Mouse (Mus musculus) hindbrain, embryonic 11.5 days (tissue): ENCODE results near the gene Ahcyl1. TPM values are rescaled to one million over a fixed set of nuclear protein-coding genes. Genes with fewer than 3 reads are reported as not detected.
"Not testable (repeated sequence)": the region's sequence is repeated elsewhere in the genome, so short reads cannot be mapped to it uniquely, and the experiment has no call there.

Experiments used
- ATAC-seq: fragments of 200-750 bp; cut with Nextera tagmentation; 2 replicates; pipeline ENCODE4 v1.8.0; 2017; ENCODE audit warnings: mild to moderate bottlenecking, moderate TSS enrichment, moderate library complexity; ENCODE audit not compliant: low FRiP score
- DNase-seq: peaks from one replicate; pipeline ENCODE4 v3.0.0-alpha.2; 2015; ENCODE audit warnings: low spot score
- H3K27ac ChIP-seq: fragments of 300-500 bp; sonication (generic); 2 replicates; pipeline ENCODE4 v1.5.1; 2014; ENCODE audit warnings: mild to moderate bottlenecking, low read depth, low read length
- H3K27me3 ChIP-seq: fragments of 300-500 bp; sonication (generic); 2 replicates; pipeline ENCODE4 v1.6.1; 2014; ENCODE audit warnings: mild to moderate bottlenecking, low read length, moderate library complexity, mixed read lengths; ENCODE audit not compliant: control insufficient read depth, insufficient read depth
- H3K36me3 ChIP-seq: fragments of 300-500 bp; sonication (generic); 2 replicates; pipeline ENCODE4 v1.6.1; 2014; ENCODE audit warnings: mild to moderate bottlenecking, low read length, moderate library complexity, mixed read lengths; ENCODE audit not compliant: control insufficient read depth, insufficient read depth
- H3K4me1 ChIP-seq: fragments of 300-500 bp; sonication (generic); replicated peaks from 2 replicates; pipeline ENCODE4 v1.6.1; 2014; ENCODE audit warnings: low read length, mixed read lengths; ENCODE audit not compliant: control insufficient read depth, insufficient read depth
- H3K4me2 ChIP-seq: fragments of 300-500 bp; sonication (generic); replicated peaks from 2 replicates; pipeline ENCODE4 v1.6.1; 2014; ENCODE audit warnings: mild to moderate bottlenecking, low read depth, low read length
- H3K4me3 ChIP-seq: fragments of 300-500 bp; sonication (generic); 2 replicates; pipeline ENCODE4 v1.5.1; 2014; ENCODE audit warnings: low read depth, low read length
- H3K9ac ChIP-seq: fragments of 300-500 bp; sonication (generic); 2 replicates; pipeline ENCODE4 v1.6.1; 2014; ENCODE audit warnings: low read depth, low read length
- H3K9me3 ChIP-seq: fragments of 300-500 bp; sonication (generic); 2 replicates; pipeline ENCODE4 v1.6.1; 2016; ENCODE audit warnings: low read length; ENCODE audit not compliant: control insufficient read depth
- WGBS: fragments of 180-500 bp; shearing (Covaris S2); extraction: QIAGEN DNeasy Blood & Tissue Kit; methylation state at CpG from one replicate; pipeline ENCODE4 v1.1.7; 2014; 5-methylcytosine and 5-hydroxymethylcytosine counted together
- polyA plus RNA-seq: library from polyadenylated mRNA; unstranded; fragments of >200 nt; fragmentation: Nextera tagmentation; extraction: Ambion mirVana; gene quantifications from 2 replicates; pipeline ENCODE4 v1.2.1, GENCODE M21; 2014

Ahcyl1 gene
- polyA plus RNA-seq, 1 experiment from 2014 or later, result 117 TPM

GRCm38 (mm10) chr3:107655491-107655890 lies 40.9 kb downstream of the Ahcyl1 start:
- no peaks in the 10 kb centered on the region for H3K36me3 ChIP-seq
- H3K9me3 ChIP-seq, result no peaks in the 10 kb centered on the region
- no peak overlapping the region for H3K27ac ChIP-seq
- H3K4me2 ChIP-seq, result no peak overlapping the region
- DNase-seq (no peak), ATAC-seq (no peak)
- no peak overlapping the region for H3K9ac ChIP-seq
- no peak overlapping the region for H3K4me3 ChIP-seq
- H3K4me1 ChIP-seq, result no peaks in the 10 kb centered on the region
- H3K27me3 ChIP-seq, result no peaks in the 10 kb centered on the region
- WGBS, result 80% methylated on average over 3 of the region's 3 CpGs

DNA sequence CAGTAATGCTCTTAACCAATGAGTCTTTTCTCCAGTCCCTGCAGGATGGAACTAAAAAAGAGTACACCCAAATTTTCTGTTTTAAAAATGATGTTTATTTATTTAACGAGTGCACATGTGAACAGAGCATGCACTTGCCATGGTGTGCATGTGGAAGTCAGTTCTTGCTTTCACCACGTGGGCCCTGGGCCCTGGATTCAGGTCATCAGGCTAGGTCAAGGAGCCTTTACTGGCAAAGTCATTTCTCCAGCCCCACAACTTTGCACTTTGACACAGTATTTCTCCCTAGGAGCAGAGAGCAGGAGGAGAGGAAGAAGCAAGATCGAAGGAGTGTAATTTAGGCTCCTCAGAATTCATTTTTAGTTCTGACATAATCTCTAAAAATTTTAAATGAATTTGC lies 41.5 kb downstream of the Ahcyl1 start:
- 87% methylated on average over 3 of the region's 3 CpGs for WGBS
- no peak overlapping the region for H3K27ac ChIP-seq
- H3K27me3 ChIP-seq, result no peaks in the 10 kb centered on the region
- no peaks in the 10 kb centered on the region for H3K4me1 ChIP-seq
- DNase-seq (no peak), ATAC-seq (no peak)
- no peak overlapping the region for H3K4me2 ChIP-seq
- no peaks in the 10 kb centered on the region for H3K36me3 ChIP-seq
- H3K9me3 ChIP-seq, result no peaks in the 10 kb centered on the region
- no peak overlapping the region for H3K4me3 ChIP-seq
- no peak overlapping the region for H3K9ac ChIP-seq

DNA sequence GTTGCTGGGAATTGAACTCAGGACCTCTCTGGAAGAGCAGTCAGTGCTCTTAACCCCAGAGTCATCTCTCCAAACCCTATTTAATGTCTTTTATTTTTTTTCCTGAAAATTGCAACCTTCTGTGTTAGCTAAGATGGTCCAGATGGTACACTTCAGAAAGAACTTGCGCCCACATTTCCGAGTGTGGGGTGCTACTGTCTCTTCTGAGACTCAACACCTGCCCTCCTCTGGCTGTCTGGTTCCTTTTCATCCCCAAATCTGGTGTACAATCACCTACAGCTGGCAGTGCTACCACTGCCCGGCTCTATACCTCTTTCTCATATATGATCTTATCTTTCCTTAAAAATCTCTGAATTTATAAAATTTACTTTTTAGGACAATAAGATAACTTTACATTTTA lies 43.4 kb downstream of the Ahcyl1 start:
- no peak overlapping the region for H3K4me3 ChIP-seq
- no peaks in the 10 kb centered on the region for H3K36me3 ChIP-seq
- no peaks in the 10 kb centered on the region for H3K27me3 ChIP-seq
- no peak overlapping the region for H3K9ac ChIP-seq
- H3K4me2 ChIP-seq, result no peak overlapping the region
- no peaks in the 10 kb centered on the region for H3K4me1 ChIP-seq
- ATAC-seq (no peak), DNase-seq (no peak)
- no peak overlapping the region for H3K27ac ChIP-seq
- no peaks in the 10 kb centered on the region for H3K9me3 ChIP-seq
- WGBS, result 96% methylated on average over 3 of the region's 3 CpGs

- H3K9me3 ChIP-seq, ATAC-seq, H3K9ac ChIP-seq, H3K4me2 ChIP-seq, H3K36me3 ChIP-seq, DNase-seq, H3K4me3 ChIP-seq, H3K27me3 ChIP-seq, H3K27ac ChIP-seq, H3K4me1 ChIP-seq: not testable (repeated sequence)
- WGBS, result 85% methylated on average over 5 of the region's 5 CpGs
Observed at GRCm38 (mm10) chr3:107650276-107650675, 46.1 kb downstream of the Ahcyl1 start.

- Histone ChIP-seq H3K9me3 (no peaks in the 10 kb centered on the region), H3K4me2 (no peak overlapping the region), H3K9ac (no peak overlapping the region), H3K27me3 (no peaks in the 10 kb centered on the region), H3K36me3 (no peaks in the 10 kb centered on the region), H3K4me1 (no peaks in the 10 kb centered on the region), H3K27ac (no peak overlapping the region), H3K4me3 (no peak overlapping the region)
- ATAC-seq (no peak), DNase-seq (no peak)
- 97% methylated on average over 3 of the region's 3 CpGs for WGBS
Observed at GRCm38 (mm10) chr3:107646947-107647346, 49.4 kb downstream of the Ahcyl1 start.

GRCm38 (mm10) chr3:107637606-107638172 lies 58.7 kb downstream of the Ahcyl1 start:
- no peak for DNase-seq
- Histone ChIP-seq H3K4me2 (no peak overlapping the region), H3K9ac (no peak overlapping the region), H3K27me3 (no peaks in the 10 kb centered on the region), H3K27ac (no peak overlapping the region), H3K4me3 (no peak overlapping the region), H3K36me3 (no peaks in the 10 kb centered on the region), H3K9me3 (no peaks in the 10 kb centered on the region), H3K4me1 (no peaks in the 10 kb centered on the region)
- no peak for ATAC-seq
- WGBS, result 66% methylated on average over 5 of the region's 5 CpGs

GRCm38 (mm10) chr3:107636236-107636635 lies 60.1 kb downstream of the Ahcyl1 start:
- Histone ChIP-seq H3K4me2 (no peak overlapping the region), H3K9me3 (no peaks in the 10 kb centered on the region), H3K27ac (no peak overlapping the region), H3K4me3 (no peak overlapping the region), H3K27me3 (no peaks in the 10 kb centered on the region), H3K36me3 (no peaks in the 10 kb centered on the region), H3K4me1 (no peaks in the 10 kb centered on the region), H3K9ac (no peak overlapping the region)
- WGBS, result 74% methylated on average over 3 of the region's 3 CpGs
- ATAC-seq (no peak), DNase-seq (no peak)

DNA sequence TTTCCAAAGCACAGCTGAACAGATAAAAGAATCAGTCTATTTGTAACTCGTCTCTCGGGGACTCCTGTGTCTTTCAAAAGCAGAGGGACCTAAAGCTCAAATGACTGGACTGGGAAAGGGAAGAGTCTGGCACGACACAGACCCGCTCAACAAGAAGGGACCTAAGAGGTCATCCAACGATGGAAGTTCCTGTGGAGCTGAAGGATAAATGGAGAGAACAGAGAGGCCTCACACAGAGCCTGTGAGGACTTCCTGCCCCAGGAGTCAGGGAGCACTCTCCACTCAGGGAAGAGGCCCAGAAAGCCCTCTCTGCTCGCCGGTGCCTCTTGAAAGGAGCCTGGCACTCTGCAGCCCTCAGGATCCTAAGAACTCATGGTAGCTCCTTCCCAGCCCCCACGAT lies 60.5 kb downstream of the Ahcyl1 start:
- Histone ChIP-seq H3K36me3 (no peaks in the 10 kb centered on the region), H3K4me2 (no peak overlapping the region), H3K4me3 (no peak overlapping the region), H3K27me3 (no peaks in the 10 kb centered on the region), H3K9ac (no peak overlapping the region), H3K4me1 (no peaks in the 10 kb centered on the region), H3K9me3 (no peaks in the 10 kb centered on the region), H3K27ac (no peak overlapping the region)
- ATAC-seq (no peak), DNase-seq (no peak)
- WGBS, result 64% methylated on average over 8 of the region's 8 CpGs

DNA sequence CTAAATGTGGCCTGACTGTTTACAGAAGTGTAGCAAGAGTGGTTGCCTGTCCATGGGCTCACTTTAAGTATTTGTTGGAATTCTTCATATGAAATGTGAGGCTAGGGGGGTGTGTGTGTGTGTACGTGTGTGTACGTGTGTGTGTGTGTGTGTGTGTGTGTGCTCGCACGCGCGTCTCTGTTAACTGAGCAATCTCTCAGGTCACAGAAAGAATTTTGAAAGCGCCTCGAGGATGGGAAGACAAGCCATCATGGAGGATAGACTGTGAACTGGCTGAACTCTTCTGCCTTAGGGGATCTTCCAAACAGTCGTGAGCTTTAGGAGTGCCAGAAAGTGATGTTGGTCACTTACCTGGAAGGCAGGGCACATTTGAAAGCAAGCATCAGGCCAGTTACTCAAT lies 62.5 kb downstream of the Ahcyl1 start:
- Histone ChIP-seq H3K4me2 (no peak overlapping the region), H3K9me3 (no peaks in the 10 kb centered on the region), H3K27me3 (no peaks in the 10 kb centered on the region), H3K36me3 (no peaks in the 10 kb centered on the region), H3K27ac (no peak overlapping the region), H3K4me1 (no peaks in the 10 kb centered on the region), H3K4me3 (no peak overlapping the region), H3K9ac (no peak overlapping the region)
- DNase-seq (no peak), ATAC-seq (no peak)
- 88% methylated on average over 9 of the region's 9 CpGs for WGBS
